Mouse (Mus musculus) urinary bladder, postnatal 14 days (tissue): ENCODE data around the gene Jmy.

Experiments
- DNase-seq: peaks from one replicate; pipeline ENCODE4 v3.0.0; 2021; ENCODE audit warnings: low spot score

The Jmy gene

DNA sequence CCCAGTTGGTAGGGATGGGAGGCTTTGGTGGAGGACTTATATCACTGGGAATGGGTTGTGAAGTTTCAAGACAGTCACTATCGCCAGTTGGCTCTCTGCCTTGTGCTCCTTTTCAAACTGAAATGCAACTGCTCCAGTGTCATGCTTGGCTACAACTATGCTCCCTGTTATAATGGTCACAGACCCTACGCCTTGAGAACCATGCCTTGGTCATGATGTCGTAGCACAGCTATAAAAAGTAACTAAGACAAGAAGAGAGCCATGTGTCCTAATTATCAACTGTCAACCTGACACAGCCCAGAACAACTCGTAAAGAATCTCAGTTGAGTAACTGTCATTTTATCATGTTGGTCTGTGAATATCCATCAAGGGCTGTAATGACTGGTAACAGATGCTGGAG, 41.0 kb downstream of the Jmy start:
- no peak for DNase-seq

DNA sequence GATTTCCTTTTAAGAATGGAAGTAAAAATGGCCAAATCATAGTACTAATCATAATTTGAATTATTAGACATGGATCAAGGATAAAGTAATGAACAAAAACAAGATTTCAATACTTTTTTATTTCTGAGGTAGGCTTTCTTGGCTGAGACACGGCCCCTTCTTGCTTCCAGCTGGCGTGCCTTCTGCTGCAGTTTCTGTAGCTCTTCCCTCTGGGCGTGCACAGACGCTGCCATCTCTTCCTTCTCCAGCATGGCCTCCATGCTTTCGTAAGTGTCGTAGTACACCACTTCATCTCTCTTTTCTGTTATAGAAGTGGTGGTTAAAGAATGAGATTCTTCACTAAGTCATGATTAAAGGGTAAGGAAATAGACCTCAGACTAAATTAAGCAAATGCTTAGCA, 46.3 kb downstream of the Jmy start:
- no peak for DNase-seq

DNA sequence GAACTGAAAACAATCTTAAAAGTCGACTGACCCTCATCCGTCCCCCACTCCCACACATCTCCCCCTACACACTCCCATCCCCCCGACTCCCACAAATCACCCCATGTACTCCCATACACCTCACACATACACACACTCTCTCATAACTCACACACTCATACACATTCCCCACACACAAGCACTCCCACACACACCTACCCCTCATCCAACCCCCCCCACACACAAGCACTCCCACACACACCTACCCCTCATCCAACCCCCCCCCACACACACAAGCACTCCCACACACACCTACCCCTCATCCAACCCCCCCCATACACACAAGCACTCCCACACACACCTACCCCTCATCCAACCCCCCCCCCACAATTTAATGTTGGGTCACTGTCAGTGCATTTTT, 59.4 kb downstream of the Jmy start:
- DNase-seq, result no peak

DNA sequence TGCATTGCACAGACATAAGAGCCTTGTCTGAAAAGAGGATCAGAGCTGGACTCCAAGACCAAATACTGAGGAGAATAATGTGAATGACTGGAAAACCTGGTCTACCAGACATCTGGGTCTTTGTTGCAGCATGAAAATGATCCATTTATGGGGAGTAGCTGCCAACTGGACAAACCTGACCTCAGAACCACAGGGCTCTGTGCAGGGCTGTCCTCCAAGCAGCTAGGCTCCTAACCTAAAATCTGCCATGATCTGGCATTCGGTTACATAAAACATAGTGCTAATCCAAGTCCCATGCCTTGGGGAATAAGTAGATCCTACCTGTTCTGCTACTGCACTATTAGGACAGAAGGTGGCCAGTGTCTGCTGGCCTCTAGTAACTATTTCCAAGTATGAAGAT, 70.4 kb downstream of the Jmy start:
- DNase-seq, result no peak

DNA sequence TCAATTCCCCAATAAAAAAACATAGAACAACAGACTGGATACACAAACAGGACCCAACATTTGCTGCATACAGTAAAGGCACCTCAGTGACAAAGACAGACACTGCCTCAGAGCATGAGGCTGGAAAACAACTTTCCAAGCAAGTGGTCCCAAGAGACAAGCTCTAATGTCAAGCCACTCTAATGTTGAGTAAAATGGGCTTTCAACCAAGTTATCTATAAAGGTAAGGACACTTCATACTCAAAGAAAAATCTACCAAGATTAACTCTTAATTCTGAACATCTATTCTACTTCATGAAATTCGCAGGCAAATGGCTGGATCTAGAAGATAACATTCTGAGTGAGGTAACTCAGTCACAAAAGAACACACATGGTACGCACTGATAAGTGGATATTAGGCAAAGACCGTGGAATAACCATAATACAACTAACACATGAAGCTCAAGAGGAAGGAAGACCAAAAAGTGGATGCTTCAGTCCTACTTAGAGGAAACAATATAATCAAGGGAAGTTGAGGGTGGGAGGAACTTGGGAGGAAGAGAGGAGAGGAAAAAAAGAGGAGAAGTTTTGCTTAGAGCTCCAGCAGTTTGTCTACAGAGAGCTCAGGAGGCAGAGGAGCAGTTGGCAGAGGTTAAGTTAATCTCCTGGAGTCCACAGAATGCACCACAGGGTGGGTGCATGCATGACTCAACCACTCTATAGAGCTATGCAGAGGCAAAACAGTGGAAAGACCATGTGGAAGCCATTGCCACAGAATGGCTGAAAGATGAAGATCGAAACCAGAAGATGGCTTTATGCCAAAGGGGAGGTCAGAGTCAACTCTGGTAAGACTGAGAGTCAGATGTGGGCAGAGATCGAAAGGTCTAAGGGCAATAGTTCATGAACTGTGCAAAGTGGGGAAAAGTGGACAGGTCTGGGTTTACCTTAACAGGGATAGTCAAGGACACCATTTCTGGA, 71.4 kb downstream of the Jmy start:
- no peak for DNase-seq

DNA sequence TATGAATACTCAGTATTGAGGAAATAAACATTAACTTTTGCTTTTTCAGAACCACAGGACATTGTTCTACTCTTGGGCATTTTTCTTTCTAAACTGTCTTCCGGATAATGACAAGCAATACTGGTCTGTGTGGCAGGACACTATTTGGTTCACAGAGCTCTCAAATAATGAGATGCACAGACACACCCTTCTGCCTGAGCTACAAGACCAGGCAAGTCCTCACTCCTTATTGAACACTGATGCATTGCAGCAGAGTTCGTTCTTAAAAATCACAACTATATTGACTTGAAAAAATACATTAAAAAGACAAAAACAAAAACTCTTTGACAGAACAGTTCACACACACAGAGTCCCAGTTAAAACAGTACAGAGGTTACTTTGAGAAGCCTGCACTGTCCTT, 76.4 kb downstream of the Jmy start:
- no peak for DNase-seq

DNA sequence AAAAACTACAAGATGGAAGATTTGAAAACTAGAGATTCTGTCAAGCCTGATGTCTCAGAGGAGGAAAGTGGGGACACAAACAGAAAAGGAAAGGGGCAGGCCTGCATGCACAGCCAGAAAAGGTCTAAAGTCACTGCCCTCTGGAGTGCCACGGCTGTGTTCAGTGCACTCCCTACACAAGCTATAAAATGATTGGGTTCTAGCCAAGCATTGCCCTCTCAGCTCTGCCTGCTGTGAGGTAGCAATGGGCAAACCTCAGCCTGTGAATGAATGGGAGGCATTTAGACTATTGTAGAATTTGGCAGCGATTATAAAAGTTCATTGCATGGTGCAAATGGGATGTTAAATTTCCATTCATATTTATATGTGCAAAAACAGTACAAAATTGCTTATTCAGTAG, 79.8 kb downstream of the Jmy start:
- no peak for DNase-seq

DNA sequence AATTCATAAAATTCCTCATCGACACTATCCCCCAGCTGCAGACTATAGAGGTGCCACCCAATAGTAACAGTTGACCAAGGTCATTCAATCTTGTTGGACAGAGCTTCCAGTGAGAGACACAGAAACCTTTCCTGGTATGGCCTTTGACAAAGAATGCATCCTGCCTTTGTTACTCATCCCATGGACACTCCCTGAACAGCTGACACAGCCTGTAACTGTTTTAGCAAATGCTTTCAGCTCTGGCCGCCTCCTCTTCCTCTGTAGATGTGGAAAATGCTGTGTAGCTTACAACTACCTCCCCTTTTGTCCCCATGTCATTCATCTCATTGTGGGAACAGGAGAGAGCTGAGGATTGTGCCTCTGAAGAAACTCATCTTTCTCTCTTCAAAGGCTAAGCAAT, 81.3 kb downstream of the Jmy start:
- DNase-seq, result no peak

DNA sequence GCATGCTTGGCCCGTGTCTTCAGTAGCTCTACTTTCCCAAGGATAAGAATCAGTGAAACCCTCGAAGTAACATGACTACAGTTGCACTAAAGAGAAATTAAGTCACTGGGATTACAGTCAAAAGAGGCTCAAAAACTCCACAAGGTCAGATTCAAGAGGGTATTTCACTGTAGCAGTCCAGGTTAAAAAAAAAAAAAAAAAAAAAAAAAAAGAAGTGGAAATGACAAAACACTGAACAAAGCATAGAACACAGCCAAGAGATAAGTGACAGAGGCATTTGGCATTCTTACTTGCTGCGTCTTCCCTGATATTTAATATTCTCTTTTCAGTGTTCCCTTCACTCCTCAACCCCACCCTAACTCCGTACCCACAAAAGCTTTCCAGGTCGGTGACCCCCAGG, 84.6 kb downstream of the Jmy start:
- DNase-seq, result no peak

DNA sequence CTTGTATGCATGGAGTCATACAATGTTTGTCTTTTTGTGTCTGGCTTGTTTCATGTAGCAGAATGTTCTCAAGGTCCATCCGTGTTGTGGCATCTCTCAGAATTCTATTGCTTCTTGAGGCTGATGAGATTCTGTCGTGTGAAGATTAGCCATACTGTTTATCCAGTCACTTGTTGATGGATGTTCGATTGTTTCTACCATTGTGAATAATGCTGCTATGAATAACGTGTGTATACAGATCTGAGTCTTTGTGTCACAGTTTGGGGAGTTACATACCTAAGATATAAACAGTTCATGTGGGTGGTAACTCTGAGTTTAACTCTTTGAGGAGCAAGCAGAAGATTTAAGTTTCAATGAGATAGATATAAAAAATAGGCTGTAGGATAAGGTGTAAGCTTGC, 89.3 kb downstream of the Jmy start:
- no peak for DNase-seq

DNA sequence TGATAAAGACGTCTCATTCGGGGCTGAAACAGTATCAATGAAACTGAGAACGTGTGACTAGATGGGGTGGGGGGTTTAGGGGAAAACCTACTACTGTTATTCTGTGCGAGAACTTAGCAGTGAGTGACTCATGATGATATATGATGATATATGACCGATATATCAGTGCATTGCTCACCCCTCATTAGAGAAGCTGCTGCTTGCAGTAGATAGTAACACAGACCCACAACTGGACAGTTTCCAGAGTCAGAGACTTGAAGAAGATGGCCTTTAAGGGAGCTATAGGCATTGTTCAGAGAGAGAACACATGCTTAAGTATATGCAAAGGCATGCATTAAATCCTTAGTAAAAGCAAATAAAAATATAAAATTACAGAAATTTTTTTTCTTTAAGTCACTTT, 92.8 kb downstream of the Jmy start:
- no peak for DNase-seq

DNA sequence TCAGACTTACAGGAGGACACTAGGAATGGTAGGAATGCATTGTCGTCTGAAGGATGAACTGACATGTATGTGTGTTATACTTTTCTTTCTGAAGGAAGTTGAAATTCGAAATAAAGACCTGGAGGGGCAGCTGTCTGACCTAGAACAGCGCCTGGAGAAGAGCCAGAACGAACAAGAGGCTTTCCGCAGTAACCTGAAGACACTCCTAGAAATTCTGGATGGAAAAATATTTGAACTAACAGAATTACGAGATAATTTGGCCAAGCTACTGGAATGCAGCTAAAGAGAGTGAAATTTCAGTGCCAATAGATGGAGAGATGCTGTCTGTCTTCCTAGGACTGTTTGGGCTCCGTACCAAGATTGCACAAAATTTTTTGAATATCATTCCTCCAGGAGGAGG, 97.7 kb downstream of the Jmy start:
- DNase-seq, result no peak

DNA sequence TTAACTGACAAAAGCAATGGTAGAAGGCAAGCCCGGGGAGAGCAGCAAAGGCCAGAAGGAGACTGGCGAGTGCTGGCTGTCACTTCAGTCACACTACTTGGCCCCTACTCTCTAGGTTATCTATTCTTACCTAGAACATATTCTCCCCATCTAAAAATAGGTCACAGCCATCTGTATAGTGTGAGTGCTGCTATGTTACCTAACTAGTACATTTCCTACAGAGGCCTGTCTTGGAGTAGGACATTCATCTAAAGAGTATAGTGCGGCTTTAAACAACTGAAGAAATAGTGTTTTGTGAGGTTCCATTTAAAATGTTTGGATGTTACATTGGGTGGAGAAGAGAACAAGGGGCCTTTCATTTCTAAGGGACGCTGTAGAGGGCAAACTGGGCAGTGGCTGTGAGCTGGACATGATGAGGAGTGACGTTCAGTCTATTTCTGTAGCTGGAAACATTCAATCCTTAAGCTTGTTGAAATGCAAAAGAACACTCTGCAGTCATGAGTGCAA, 99.8 kb downstream of the Jmy start:
- DNase-seq, result no peak

DNA sequence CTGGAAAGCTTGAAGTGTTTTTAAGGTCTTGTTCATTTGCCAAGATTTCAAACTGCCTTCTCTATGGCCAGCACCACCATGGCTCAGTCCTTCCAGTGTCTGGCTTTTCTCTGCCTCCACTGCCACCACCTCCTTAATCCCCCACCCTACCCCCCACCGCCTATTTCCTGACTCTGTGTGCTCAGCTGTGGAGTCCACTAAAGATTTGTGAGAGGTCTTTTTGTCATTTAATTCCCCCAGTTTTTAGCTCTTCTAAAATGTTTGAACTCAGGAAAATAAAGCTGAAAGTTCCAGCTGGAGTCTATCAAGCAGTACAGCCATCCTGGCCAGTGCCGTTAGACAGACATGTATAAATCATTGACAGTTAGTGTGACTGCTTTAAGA, 110.4 kb downstream of the Jmy start:
- DNase-seq, result no peak

DNA sequence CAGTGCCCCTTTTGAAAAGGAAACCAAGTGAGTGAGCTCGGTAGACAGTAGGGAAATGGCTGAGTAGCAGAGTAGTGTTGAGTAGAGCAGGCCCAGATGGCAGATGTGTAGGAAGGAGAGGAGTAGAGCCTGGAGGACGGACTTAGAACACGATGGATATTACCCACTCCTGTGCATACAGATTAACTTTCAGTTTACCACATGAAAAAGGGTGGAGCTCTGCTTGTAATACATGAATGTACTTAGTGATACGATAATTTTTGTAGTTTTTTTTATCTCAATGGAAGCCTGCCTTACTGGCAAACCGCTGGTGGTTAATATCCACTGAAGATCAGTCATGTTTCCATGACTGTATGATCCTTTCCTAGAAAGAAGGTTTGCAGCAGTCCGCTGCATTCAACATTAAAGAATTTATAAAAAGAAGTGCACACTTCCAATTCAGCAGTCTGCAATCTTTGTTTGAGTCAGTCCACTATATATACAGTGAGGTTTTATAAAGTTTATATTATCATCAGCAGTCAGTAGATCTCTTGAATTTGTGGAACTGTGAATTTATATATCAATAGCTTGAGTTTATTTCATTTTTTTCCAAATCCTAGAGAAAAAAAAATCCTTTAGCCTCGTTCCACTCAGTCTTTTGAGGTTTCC, 110.9 kb downstream of the Jmy start:
- no peak for DNase-seq

DNA sequence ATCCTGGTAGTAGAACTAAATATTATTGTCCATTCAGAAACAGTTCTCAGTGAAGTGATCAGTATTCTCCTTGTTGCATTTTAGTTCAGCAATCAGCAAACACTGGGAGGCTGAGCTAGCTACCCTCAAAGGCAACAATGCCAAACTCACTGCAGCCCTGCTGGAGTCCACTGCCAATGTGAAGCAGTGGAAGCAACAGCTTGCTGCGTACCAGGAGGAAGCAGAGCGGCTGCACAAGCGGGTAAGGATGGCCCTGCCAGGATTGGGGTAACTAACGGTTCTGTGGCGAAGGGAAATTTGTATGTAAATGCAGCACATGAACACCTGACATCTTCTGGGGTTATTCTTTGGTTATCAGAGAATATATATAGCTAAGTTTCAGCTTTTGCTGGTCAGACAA, 112.2 kb downstream of the Jmy start:
- no peak for DNase-seq

DNA sequence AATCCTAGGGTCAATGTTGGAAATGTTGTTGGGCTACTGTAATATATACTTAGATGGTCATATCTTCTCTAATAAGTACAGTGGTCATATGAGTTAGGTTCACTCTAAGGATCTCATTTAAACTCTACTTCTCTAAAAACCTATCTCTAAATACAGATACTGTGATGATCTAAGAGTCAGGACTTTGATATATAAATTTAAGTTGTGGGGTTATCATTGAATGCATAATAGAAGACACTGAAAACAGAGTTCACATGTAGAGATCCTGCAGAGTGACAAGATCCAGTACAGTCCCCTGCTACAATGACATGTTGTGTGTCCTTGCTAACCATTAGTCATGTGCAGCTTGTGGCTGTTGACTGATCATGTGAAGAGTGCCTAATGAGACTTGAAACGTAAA, 114.5 kb downstream of the Jmy start:
- DNase-seq, result no peak

DNA sequence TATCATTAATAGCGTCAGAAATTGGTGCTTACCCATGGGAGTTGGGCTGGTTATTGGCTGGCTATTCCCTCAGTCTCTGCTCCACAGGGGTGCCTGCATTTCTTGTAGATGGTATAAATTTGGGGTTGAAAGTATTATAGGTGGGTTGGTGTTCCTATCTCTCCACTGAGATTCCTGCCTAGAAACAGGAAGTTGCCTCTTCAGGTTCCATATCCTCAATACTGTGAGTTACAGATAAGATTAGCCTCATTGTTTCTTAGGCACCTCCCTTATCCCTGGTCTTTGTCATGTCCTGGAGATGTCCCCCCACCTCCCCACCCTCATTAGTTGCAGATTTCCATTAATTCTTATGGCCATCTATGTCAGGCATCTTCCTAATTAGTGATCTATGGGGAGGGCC, 115.1 kb downstream of the Jmy start:
- DNase-seq, result no peak

DNA sequence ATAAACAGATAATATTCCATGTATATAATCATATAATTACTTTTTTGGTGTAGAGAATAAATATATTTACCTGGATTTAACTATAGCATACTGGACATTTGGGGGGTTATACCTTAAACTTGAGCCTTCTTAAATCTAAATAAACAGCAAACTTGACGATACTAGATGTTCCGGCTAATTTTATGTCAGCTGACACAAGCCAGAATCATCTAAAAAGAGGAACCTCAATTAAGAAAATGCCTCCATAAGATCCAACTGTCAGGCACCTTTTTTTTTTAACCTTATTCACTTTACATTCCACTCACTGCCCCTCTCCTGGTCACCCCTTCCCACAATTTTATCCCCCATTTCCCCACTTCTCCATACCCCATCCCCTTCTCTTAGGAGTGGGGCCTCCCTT, 116.0 kb downstream of the Jmy start:
- no peak for DNase-seq

DNA sequence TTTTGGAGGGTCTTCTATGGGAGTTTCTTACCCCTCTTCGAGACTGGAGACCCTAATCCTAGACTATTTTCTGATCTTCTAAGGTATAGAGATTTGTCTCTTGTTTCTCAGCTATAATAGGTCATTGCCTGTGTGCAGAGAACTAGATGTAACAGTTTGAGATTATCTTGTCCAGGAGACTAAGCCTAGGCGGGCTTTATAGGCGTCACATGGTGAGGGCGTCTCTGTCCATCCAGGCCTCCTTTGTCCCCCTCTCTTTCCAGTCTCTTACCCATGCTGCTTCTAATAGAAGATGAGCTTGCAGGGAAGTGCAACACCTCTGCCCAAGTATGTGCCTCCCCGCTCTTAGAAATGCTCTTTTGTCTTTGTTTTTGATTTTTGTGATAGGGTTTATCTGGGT, 116.5 kb downstream of the Jmy start:
- DNase-seq, result no peak

DNA sequence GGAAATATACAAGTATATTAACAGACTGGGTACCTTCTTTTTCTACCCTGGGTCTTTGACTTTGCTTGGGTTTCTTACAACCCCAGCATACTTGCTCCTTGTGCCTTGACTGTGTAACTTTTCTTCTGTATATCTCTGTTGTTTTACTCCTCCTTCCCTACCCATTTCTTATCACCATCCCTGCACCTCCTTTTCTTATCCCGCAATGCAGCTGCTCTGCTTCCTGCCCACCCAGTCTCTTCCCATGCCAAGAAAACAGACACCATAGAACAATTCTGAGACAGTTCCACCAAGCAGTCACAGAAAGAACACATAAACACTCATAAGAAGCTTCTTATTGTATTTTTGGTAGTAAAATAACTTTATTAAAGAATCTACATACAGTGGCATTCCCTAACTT, 118.3 kb downstream of the Jmy start:
- no peak for DNase-seq

DNA sequence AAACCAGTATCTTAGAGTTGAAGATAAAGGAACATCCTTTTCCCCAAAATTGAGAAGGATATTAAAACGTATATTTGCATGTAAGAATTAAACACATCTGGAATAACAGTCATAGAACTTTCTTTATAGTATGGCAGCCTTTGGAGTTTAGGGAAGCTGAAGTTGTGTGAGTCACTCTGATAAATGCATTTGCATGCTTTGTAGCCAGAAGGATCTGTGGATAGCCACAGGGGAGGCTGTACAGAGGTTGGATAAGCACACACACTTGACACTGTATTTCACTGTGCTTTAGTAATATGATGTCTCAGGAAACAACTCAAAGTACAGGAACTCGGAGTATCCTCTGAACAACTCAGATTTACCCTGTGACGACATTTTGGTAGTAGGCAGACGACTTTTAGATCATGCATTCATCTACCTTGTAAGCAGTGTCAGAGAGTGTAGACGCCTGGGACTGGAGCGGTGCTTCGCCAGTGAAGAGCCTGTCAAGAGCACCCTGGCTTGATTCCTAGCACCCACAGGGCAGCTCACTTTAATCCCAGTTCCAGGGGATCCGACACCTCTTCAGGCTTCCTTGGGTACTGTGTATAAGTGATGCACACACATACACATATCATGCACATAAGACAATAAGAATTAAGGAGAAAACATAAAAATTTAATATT, 119.1 kb downstream of the Jmy start:
- no peak for DNase-seq
